Mouse (Mus musculus): ENCODE data around the gene 1810062G17Rik. TPM values are rescaled to one million over a fixed set of nuclear protein-coding genes. Genes with fewer than 3 reads are reported as not detected.
A peak's percentile ranks its signal among the peaks of the same experiment; 100 is the strongest.

The 1810062G17Rik gene
- 0.27 TPM in 1 of 2 replicates, not detected in the other for polyA plus RNA-seq (2015; fragmentation: Nextera tagmentation; extraction: Ambion mirVana)

GRCm38 (mm10) chr3:36475532-36476087 lies at the start of gene 1810062G17Rik, which contains the start of gene Anxa5:
TSS of gene 1810062G17Rik (plus strand) at chr3:36475937.
TSS of gene Anxa5 (minus strand) at chr3:36475894.
- no peaks in the 10 kb centered on the region for H3K36me3 ChIP-seq (ENCODE audit: control insufficient read depth, insufficient read depth)
- H3K4me2 ChIP-seq (ENCODE audit: low read length), result peak within 1 kb of the TSS; percentile 99
- peaks cover 13% of the 10 kb centered on the region for H3K4me1 ChIP-seq (replicated peaks; ENCODE audit: control insufficient read depth, insufficient read depth, low read length)
- peak within 1 kb of the TSS; percentile 70 for H3K4me3 ChIP-seq (replicated peaks; ENCODE audit: low read length)
- no peaks in the 10 kb centered on the region for H3K27me3 ChIP-seq (replicated peaks; ENCODE audit: control insufficient read depth, insufficient read depth, low read length)
- peak within 1 kb of the TSS; percentile 63 for H3K9ac ChIP-seq (replicated peaks; ENCODE audit: low read depth, low read length)
- under 1% methylated on average over 32 of the region's 32 CpGs for WGBS
- ATAC-seq, result peak; percentile 97
- H3K27ac ChIP-seq (ENCODE audit: low read length), result no peak within 1 kb of the TSS
- H3K9me3 ChIP-seq (ENCODE audit: control insufficient read depth, low read length), result no peaks in the 10 kb centered on the region

GRCm38 (mm10) chr3:36427386-36427785 lies 48.4 kb upstream of the 1810062G17Rik start:
- 96% methylated on average over 8 of the region's 8 CpGs for WGBS
- H3K9ac ChIP-seq (replicated peaks; ENCODE audit: low read depth, low read length), result no peak overlapping the region

DNA sequence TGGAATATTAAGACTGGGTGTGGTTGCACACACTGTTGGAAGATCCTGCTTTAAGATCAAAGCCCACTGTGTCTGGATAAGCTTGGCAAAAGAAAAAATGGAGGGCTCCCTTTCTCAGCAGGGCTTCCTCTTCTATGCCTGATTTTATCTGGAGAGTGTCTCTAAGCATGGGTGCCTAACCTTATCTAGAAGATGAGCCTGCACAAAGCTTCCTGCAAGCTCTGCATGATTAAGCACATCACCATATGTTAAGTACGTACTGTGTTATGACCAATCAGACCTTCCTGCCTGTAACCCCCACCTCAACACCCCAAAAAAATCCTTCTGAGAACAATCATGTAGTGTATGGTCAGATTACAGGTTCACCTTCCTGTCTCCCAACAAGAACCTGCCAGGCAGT lies 45.4 kb upstream of the 1810062G17Rik start:
- 96% methylated on average over 1 of the region's 1 CpGs for WGBS
- ATAC-seq, result no peak

More at GRCm38 (mm10) chr3:36427386-36427785, 48.4 kb upstream of the 1810062G17Rik start:
- no peaks in the 10 kb centered on the region for H3K27me3 ChIP-seq (replicated peaks; ENCODE audit: control insufficient read depth, insufficient read depth, low read length)
- no peaks in the 10 kb centered on the region for H3K9me3 ChIP-seq (ENCODE audit: control insufficient read depth, low read length)
- no peak for ATAC-seq
- H3K4me3 ChIP-seq (replicated peaks; ENCODE audit: low read length), result no peak overlapping the region
- H3K4me2 ChIP-seq (ENCODE audit: low read length), result no peak overlapping the region
- no peak overlapping the region for H3K27ac ChIP-seq (ENCODE audit: low read length)
- no peaks in the 10 kb centered on the region for H3K4me1 ChIP-seq (replicated peaks; ENCODE audit: control insufficient read depth, insufficient read depth, low read length)
- H3K36me3 ChIP-seq (ENCODE audit: control insufficient read depth, insufficient read depth), result no peaks in the 10 kb centered on the region

DNA sequence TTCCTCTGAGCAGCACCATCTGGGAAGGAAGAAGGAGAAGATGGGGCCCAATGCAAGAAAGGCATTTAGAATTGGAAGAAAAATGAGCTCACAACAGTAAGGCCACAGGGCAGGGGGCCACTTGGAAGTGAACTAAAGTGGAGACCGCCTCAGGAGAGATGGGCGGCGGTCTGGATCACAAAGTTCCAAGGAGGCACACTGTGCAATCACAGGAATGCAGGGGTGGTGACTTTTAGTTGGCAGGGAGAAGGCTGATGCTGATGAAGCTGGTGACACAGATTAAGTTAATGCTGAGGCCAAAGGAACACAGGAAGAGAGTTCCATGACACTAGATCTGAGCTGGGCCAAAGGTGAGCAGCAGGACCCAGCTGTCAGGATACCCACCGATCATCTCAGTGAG lies 35.5 kb upstream of the 1810062G17Rik start:
- 82% methylated on average over 4 of the region's 4 CpGs for WGBS
- Histone ChIP-seq H3K4me1 (replicated peaks; ENCODE audit: control insufficient read depth, insufficient read depth, low read length) (no peaks in the 10 kb centered on the region), H3K9ac (replicated peaks; ENCODE audit: low read depth, low read length) (no peak overlapping the region), H3K9me3 (ENCODE audit: control insufficient read depth, low read length) (no peaks in the 10 kb centered on the region), H3K27ac (ENCODE audit: low read length) (no peak overlapping the region), H3K4me2 (ENCODE audit: low read length) (no peak overlapping the region), H3K27me3 (replicated peaks; ENCODE audit: control insufficient read depth, insufficient read depth, low read length) (no peaks in the 10 kb centered on the region), H3K36me3 (ENCODE audit: control insufficient read depth, insufficient read depth) (no peaks in the 10 kb centered on the region), H3K4me3 (replicated peaks; ENCODE audit: low read length) (no peak overlapping the region)
- no peak for ATAC-seq

More for the DNA sequence above, 45.4 kb upstream of the 1810062G17Rik start:
- Histone ChIP-seq H3K36me3 (ENCODE audit: control insufficient read depth, insufficient read depth) (no peaks in the 10 kb centered on the region), H3K4me2 (ENCODE audit: low read length) (no peak overlapping the region), H3K4me3 (replicated peaks; ENCODE audit: low read length) (no peak overlapping the region), H3K27ac (ENCODE audit: low read length) (no peak overlapping the region), H3K27me3 (replicated peaks; ENCODE audit: control insufficient read depth, insufficient read depth, low read length) (no peaks in the 10 kb centered on the region), H3K9me3 (ENCODE audit: control insufficient read depth, low read length) (no peaks in the 10 kb centered on the region), H3K9ac (replicated peaks; ENCODE audit: low read depth, low read length) (no peak overlapping the region), H3K4me1 (replicated peaks; ENCODE audit: control insufficient read depth, insufficient read depth, low read length) (no peaks in the 10 kb centered on the region)

DNA sequence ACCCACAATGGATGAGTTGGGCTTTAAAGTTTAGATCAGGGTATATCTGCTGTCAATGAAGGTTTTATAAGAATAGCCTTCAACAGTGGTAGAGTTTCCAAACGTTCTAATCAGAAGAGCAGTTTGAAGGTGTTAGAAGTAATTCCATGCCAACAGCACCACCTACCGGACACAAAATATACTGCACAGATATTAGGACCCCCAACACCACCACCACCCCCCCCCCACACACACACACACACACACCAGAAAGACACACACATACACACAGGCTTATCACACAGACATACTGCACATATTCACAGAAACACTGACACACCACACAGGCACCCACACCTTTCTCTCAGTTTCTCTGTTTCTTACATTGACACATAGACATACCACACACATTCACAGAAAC lies 33.3 kb upstream of the 1810062G17Rik start:
- no peak overlapping the region for H3K4me3 ChIP-seq (replicated peaks; ENCODE audit: low read length)
- ATAC-seq, result peak; percentile 80
- H3K27ac ChIP-seq (ENCODE audit: low read length), result no peak overlapping the region
- 0% methylated on average over 2 of the region's 2 CpGs for WGBS
- H3K9ac ChIP-seq (replicated peaks; ENCODE audit: low read depth, low read length), result no peak overlapping the region
- no peak overlapping the region for H3K4me2 ChIP-seq (ENCODE audit: low read length)
- H3K4me1 ChIP-seq (replicated peaks; ENCODE audit: control insufficient read depth, insufficient read depth, low read length), result no peaks in the 10 kb centered on the region
- no peaks in the 10 kb centered on the region for H3K9me3 ChIP-seq (ENCODE audit: control insufficient read depth, low read length)
- H3K36me3 ChIP-seq (ENCODE audit: control insufficient read depth, insufficient read depth), result no peaks in the 10 kb centered on the region
- no peaks in the 10 kb centered on the region for H3K27me3 ChIP-seq (replicated peaks; ENCODE audit: control insufficient read depth, insufficient read depth, low read length)

DNA sequence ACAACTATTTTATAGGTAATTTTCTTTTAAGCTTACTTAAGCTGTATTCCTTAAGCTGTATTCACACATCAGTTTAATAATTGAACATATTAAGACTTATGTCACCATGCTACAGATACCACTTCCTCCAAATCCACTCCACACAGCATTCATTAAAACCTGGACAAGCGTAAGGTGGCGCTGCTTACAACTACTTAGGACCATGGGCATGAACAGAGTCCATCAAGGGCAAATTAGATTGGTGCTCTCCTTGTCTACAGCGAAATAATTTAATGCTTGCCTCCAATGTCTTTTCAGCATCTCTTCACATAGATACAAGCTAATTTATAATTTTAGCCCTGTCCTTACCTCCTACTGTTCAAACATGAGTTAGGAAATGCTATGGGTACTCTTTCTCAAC lies 29.7 kb upstream of the 1810062G17Rik start:
- no peak for ATAC-seq
- Histone ChIP-seq H3K9me3 (ENCODE audit: control insufficient read depth, low read length) (no peaks in the 10 kb centered on the region), H3K27me3 (replicated peaks; ENCODE audit: control insufficient read depth, insufficient read depth, low read length) (no peaks in the 10 kb centered on the region), H3K9ac (replicated peaks; ENCODE audit: low read depth, low read length) (no peak overlapping the region), H3K4me1 (replicated peaks; ENCODE audit: control insufficient read depth, insufficient read depth, low read length) (no peaks in the 10 kb centered on the region), H3K4me3 (replicated peaks; ENCODE audit: low read length) (no peak overlapping the region), H3K4me2 (ENCODE audit: low read length) (no peak overlapping the region), H3K36me3 (ENCODE audit: control insufficient read depth, insufficient read depth) (no peaks in the 10 kb centered on the region), H3K27ac (ENCODE audit: low read length) (no peak overlapping the region)
- 93% methylated on average over 3 of the region's 3 CpGs for WGBS

DNA sequence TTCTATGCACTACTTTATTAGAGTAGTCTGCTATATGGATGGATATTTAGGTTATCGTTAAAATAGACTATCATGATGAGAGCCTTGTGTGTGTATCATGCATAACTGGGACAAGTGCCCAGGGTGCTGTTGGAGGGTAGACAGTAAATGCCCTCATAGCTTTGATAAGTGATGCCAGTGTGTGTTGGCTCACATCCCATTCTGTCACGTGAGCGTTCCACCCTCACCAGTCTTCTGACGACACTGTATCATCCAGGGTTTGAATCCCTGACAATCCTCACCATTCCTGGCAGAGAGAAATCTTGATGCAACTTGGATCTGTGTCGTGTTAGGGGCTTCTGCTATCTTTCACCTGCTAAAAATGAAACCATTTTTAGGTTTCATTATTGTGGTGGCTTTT lies 29.2 kb upstream of the 1810062G17Rik start:
- H3K27ac ChIP-seq (ENCODE audit: low read length), result no peak overlapping the region
- H3K36me3 ChIP-seq (ENCODE audit: control insufficient read depth, insufficient read depth), result no peaks in the 10 kb centered on the region
- H3K4me1 ChIP-seq (replicated peaks; ENCODE audit: control insufficient read depth, insufficient read depth, low read length), result no peaks in the 10 kb centered on the region
- ATAC-seq, result no peak
- H3K27me3 ChIP-seq (replicated peaks; ENCODE audit: control insufficient read depth, insufficient read depth, low read length), result no peaks in the 10 kb centered on the region
- no peak overlapping the region for H3K4me3 ChIP-seq (replicated peaks; ENCODE audit: low read length)
- H3K9me3 ChIP-seq (ENCODE audit: control insufficient read depth, low read length), result no peaks in the 10 kb centered on the region
- H3K9ac ChIP-seq (replicated peaks; ENCODE audit: low read depth, low read length), result no peak overlapping the region
- no peak overlapping the region for H3K4me2 ChIP-seq (ENCODE audit: low read length)
- WGBS, result 66% methylated on average over 5 of the region's 5 CpGs

DNA sequence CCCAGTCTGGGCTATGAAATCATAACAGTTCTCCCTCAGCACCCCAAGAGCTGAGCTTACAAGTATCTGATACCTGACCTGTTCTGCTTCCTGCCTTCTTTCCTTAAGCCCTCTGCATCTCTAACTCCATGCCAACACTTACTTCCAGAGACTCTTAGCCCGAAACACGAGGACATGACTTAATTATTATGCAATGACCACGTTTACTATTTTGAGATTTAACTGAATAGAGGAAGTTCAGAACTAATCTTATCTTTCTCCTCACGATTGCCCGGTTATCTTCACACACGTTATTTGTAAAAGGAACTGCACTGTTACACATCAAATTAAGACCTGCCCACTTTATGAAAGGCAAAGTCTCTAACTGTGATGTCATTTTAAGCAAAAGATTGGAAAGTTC lies 28.8 kb upstream of the 1810062G17Rik start:
- Histone ChIP-seq H3K4me3 (replicated peaks; ENCODE audit: low read length) (no peak overlapping the region), H3K27me3 (replicated peaks; ENCODE audit: control insufficient read depth, insufficient read depth, low read length) (no peaks in the 10 kb centered on the region), H3K4me2 (ENCODE audit: low read length) (no peak overlapping the region), H3K27ac (ENCODE audit: low read length) (no peak overlapping the region), H3K4me1 (replicated peaks; ENCODE audit: control insufficient read depth, insufficient read depth, low read length) (no peaks in the 10 kb centered on the region), H3K36me3 (ENCODE audit: control insufficient read depth, insufficient read depth) (no peaks in the 10 kb centered on the region), H3K9me3 (ENCODE audit: control insufficient read depth, low read length) (no peaks in the 10 kb centered on the region), H3K9ac (replicated peaks; ENCODE audit: low read depth, low read length) (no peak overlapping the region)
- ATAC-seq, result no peak
- 75% methylated on average over 6 of the region's 6 CpGs for WGBS

GRCm38 (mm10) chr3:36449292-36450165 lies 26.2 kb upstream of the 1810062G17Rik start:
- Histone ChIP-seq H3K9me3 (ENCODE audit: control insufficient read depth, low read length) (no peaks in the 10 kb centered on the region), H3K27me3 (replicated peaks; ENCODE audit: control insufficient read depth, insufficient read depth, low read length) (no peaks in the 10 kb centered on the region), H3K4me2 (ENCODE audit: low read length) (no peak overlapping the region), H3K9ac (replicated peaks; ENCODE audit: low read depth, low read length) (no peak overlapping the region), H3K4me1 (replicated peaks; ENCODE audit: control insufficient read depth, insufficient read depth, low read length) (no peaks in the 10 kb centered on the region), H3K27ac (ENCODE audit: low read length) (no peak overlapping the region), H3K4me3 (replicated peaks; ENCODE audit: low read length) (no peak overlapping the region), H3K36me3 (ENCODE audit: control insufficient read depth, insufficient read depth) (no peaks in the 10 kb centered on the region)
- no peak for ATAC-seq
- 58% methylated on average over 20 of the region's 20 CpGs for WGBS

Data from forebrain, embryonic 16.5 days (tissue).